Mouse (Mus musculus): ENCODE results near the gene Plcz1. TPM values are rescaled to one million over a fixed set of nuclear protein-coding genes. Genes with fewer than 3 reads are reported as not detected.

Plcz1 gene
- polyA plus RNA-seq (2017; shearing (Covaris generic)): not detected

GRCm38 (mm10) chr6:140041357-140041756 lies at the start of gene Plcz1:
Gene Plcz1 (minus strand): TSS chr6:140041457.

GRCm38 (mm10) chr6:140040952-140041351 lies 305 bp downstream of the Plcz1 start, which contains the start of gene Capza3:
Gene Capza3 (plus strand): TSS chr6:140041252.

Other genes with a start within 250 kb of the Plcz1 start
- not detected for gene Capza3, start 205 bp downstream of the Plcz1 start, polyA plus RNA-seq (2017; shearing (Covaris generic))